Mouse (Mus musculus) embryonic facial prominence, embryonic 14.5 days (tissue): Measurements from ENCODE around the gene Hist1h3d. TPM values are rescaled to one million over a fixed set of nuclear protein-coding genes. Genes with fewer than 3 reads are reported as not detected.
"Not testable (repeated sequence)": the region's sequence is repeated elsewhere in the genome, so short reads cannot be mapped to it uniquely, and the experiment has no call there.

ENCODE experiments used
- ATAC-seq: fragments of 200-750 bp; cut with Nextera tagmentation; 2 replicates; pipeline ENCODE4 v1.8.0; 2017; ENCODE audit warnings: low read depth, moderate number of reproducible peaks, moderate TSS enrichment
- DNase-seq: peaks from one replicate; pipeline ENCODE4 v3.0.0-alpha.2; 2015; ENCODE audit warnings: low spot score
- H3K27ac ChIP-seq: fragments of 300-500 bp; sonication (generic); replicated peaks from 2 replicates; pipeline ENCODE4 v1.5.1; 2014; ENCODE audit warnings: low read depth, mild to moderate bottlenecking, low read length, moderate library complexity
- H3K27me3 ChIP-seq: fragments of 300-500 bp; sonication (generic); replicated peaks from 2 replicates; pipeline ENCODE4 v1.6.1; 2014; ENCODE audit warnings: low read length; ENCODE audit not compliant: control insufficient read depth, insufficient read depth
- H3K36me3 ChIP-seq: fragments of 300-500 bp; sonication (generic); 2 replicates; pipeline ENCODE4 v1.6.1; 2014; ENCODE audit warnings: low read length, mixed read lengths; ENCODE audit not compliant: control insufficient read depth, insufficient read depth
- H3K4me1 ChIP-seq: fragments of 300-500 bp; sonication (generic); 2 replicates; pipeline ENCODE4 v1.6.1; 2014; ENCODE audit warnings: antibody characterized with exemption, low read length; ENCODE audit not compliant: control insufficient read depth, insufficient read depth
- H3K4me2 ChIP-seq: fragments of 300-500 bp; sonication (generic); 2 replicates; pipeline ENCODE4 v1.6.1; 2014; ENCODE audit warnings: low read depth, mild to moderate bottlenecking, low read length, moderate library complexity, mixed read lengths
- H3K4me3 ChIP-seq: fragments of 300-500 bp; sonication (generic); 2 replicates; pipeline ENCODE4 v1.5.1; 2014; ENCODE audit warnings: low read depth, mild to moderate bottlenecking, low read length
- H3K9ac ChIP-seq: fragments of 300-500 bp; sonication (generic); 2 replicates; pipeline ENCODE4 v1.6.1; 2014; ENCODE audit warnings: low read depth, mild to moderate bottlenecking, low read length, moderate library complexity, mixed read lengths
- H3K9me3 ChIP-seq: fragments of 300-500 bp; sonication (generic); 2 replicates; pipeline ENCODE4 v1.6.1; 2016; ENCODE audit warnings: low read length; ENCODE audit not compliant: control insufficient read depth
- WGBS: fragments of 180-500 bp; shearing (Covaris S2); extraction: QIAGEN DNeasy Blood & Tissue Kit; methylation state at CpG from one replicate; pipeline ENCODE4 v1.1.7; 2014; 5-methylcytosine and 5-hydroxymethylcytosine counted together
- polyA plus RNA-seq: library from polyadenylated mRNA; unstranded; fragments of >200 nt; fragmentation: Nextera tagmentation; extraction: Ambion mirVana; gene quantifications from 2 replicates; pipeline ENCODE4 v1.2.1, GENCODE M21; 2014

The Hist1h3d gene
- polyA plus RNA-seq, 1 experiment from 2014 or later: 5.2 TPM

- 15% methylated on average over 2 of the region's 2 CpGs for WGBS
- not testable (repeated sequence) for H3K4me3 ChIP-seq, H3K36me3 ChIP-seq, H3K9me3 ChIP-seq, H3K4me1 ChIP-seq, H3K27me3 ChIP-seq, ATAC-seq
- Histone ChIP-seq H3K9ac (0 out of 2 replicates have a peak overlapping the region, but pooled peaks have one; percentile 34), H3K27ac (peak overlapping the region; percentile 28; the same call in 1 of the 2 replicates), H3K4me2 (peak overlapping the region; percentile 29)
- peak; percentile 12 for DNase-seq
Measured at GRCm38 (mm10) chr13:23560699-23561098, 14.9 kb upstream of the Hist1h3d start.

DNA sequence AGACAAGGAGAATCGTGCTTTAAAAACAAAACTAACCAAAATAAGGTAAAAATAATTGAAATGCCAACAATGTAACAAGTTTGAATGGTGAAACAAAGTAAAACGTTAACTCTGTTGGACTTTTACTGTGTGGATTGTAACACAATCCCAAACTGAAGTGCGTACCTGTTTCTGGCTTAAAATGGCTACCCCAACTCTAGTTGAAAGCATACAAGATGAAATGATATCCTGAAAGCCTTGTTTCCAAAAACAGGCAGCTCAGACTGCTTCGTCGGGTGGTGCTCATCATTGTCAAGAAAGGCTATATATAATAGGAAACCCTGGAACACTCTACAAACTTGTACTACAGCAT lies 14.1 kb upstream of the Hist1h3d start:
- not testable (repeated sequence) for DNase-seq, H3K9me3 ChIP-seq, ATAC-seq, H3K4me1 ChIP-seq, H3K27me3 ChIP-seq, H3K36me3 ChIP-seq
- Histone ChIP-seq H3K27ac (peak overlapping the region; percentile 98), H3K9ac (peak overlapping the region; percentile 63), H3K4me3 (peak overlapping the region; percentile 42), H3K4me2 (peak overlapping the region; percentile 70)
- WGBS: 4% methylated on average over 2 of the region's 5 CpGs

DNA sequence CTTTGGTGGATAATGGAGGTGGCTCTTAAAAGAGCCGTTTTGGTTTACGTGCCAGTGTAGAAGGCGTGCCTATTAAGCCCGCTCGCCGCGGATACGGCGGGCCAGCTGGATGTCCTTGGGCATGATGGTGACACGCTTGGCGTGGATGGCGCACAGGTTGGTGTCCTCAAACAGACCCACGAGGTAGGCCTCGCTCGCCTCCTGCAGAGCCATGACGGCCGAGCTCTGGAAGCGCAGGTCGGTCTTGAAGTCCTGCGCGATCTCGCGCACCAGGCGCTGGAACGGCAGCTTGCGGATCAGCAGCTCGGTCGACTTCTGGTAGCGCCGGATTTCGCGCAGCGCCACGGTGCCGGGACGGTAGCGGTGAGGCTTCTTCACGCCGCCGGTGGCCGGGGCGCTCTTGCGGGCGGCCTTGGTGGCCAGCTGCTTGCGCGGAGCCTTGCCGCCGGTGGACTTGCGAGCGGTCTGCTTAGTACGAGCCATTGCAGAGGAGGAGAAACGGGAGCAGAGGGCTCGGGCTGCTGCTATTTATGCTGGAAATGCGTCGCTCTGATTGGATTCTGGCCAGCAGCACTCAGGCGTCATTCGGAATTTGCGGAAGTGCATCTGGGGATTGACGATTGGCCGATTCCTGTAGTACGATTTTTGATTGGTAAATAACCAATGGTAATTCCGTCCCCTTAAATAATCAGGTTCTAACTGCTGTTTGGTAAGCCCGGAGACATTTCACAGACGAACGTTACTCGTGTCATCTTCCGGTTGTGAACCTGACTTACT lies 13.5 kb upstream of the Hist1h3d start, which contains the start of gene Hist1h3e:
Gene Hist1h3e, minus strand, starts transcription at position 487 of the 777 bp plus-strand sequence.
- DNase-seq (peak; percentile 99), ATAC-seq (peak; percentile 93)
- not testable (repeated sequence) for H3K36me3 ChIP-seq, H3K4me1 ChIP-seq, H3K9me3 ChIP-seq, H3K27me3 ChIP-seq
- Histone ChIP-seq H3K4me3 (peak within 1 kb of the TSS; percentile 42), H3K9ac (peak within 1 kb of the TSS; percentile 63), H3K4me2 (peak within 1 kb of the TSS; percentile 70), H3K27ac (peak within 1 kb of the TSS; percentile 98)
- 0% methylated on average over 35 of the region's 67 CpGs for WGBS

DNA sequence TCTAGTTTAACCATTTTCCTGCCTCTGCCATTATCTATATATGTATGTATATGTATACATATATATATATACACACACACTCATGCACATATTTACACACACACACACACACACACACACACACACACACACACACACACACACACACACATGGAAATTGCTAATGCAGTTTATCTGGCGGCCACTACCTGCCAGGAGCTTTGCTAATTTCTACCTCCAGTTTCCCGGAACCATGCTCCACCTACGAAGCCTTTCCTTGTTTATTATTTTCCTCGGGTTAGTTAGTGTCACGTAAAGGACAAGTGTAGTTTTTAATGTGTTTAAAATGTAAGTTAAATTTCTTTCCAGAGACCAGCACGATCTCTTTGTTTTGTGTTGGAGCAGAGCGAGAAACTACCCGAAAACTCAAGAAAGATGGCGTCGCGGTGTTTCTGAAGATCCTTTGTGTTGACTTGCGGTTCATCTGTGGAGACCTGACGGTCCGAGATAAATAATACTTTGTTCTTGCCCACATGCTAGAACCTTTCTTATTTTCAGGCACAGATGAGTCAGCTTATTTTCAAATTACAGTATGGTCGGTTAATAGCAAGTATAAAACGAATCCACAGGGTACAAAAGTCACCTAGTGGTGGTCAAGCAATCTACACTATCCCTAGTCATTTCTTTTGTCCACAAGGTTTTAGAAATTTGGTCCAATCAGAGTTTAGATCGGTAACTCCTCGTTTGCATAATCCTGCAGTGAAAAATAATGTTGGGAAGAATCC lies 12.7 kb upstream of the Hist1h3d start:
- H3K9ac ChIP-seq: peak overlapping the region; percentile 63
- no peaks in the 10 kb centered on the region for H3K36me3 ChIP-seq
- WGBS: 3% methylated on average over 18 of the region's 18 CpGs
- peak overlapping the region; percentile 98 for H3K27ac ChIP-seq
- H3K4me2 ChIP-seq: peak overlapping the region; percentile 70
- no peaks in the 10 kb centered on the region for H3K27me3 ChIP-seq
- peak overlapping the region; percentile 42 for H3K4me3 ChIP-seq
- no peaks in the 10 kb centered on the region for H3K9me3 ChIP-seq
- ATAC-seq (peak; percentile 45), DNase-seq (peak; percentile 91)
- no peaks in the 10 kb centered on the region for H3K4me1 ChIP-seq

- ATAC-seq: no peak
- H3K27ac ChIP-seq: peak overlapping the region; percentile 98
- no peak overlapping the region for H3K4me3 ChIP-seq
- H3K9ac ChIP-seq: no peak overlapping the region
- no peaks in the 10 kb centered on the region for H3K27me3 ChIP-seq
- H3K4me2 ChIP-seq: no peak overlapping the region
- no peaks in the 10 kb centered on the region for H3K9me3 ChIP-seq
- no peak for DNase-seq
- H3K4me1 ChIP-seq: no peaks in the 10 kb centered on the region
- 89% methylated on average over 2 of the region's 2 CpGs for WGBS
- H3K36me3 ChIP-seq: no peaks in the 10 kb centered on the region
Measured at GRCm38 (mm10) chr13:23564482-23564881, 11.1 kb upstream of the Hist1h3d start.

DNA sequence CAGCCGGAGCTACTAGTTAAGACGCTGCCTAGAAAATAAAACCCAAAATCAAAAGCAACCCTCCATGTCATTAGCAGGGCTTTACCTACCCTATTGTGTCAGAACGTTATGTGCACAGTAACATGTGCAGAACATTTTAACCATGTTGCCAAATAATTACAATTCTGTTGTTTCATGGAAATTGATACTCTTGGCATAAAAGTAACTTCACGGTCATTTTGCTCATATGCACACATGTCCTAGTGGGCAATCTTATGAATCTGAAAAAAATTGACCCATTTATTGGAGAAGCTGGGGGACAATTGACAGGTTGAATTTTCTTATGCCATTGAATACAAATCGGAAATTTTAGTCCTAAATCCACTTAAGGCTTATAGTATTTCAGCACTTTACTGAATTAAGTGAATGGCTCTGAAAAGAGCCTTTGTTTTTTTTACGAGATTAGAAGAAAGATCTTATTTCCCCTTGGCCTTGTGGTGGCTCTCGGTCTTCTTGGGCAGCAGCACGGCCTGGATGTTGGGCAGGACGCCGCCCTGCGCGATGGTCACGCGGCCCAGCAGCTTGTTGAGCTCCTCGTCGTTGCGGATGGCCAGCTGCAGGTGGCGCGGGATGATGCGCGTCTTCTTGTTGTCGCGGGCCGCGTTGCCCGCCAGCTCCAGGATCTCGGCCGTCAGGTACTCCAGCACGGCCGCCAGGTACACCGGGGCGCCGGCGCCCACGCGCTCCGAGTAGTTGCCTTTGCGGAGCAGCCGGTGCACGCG lies 5.1 kb upstream of the Hist1h3d start:
- peak overlapping the region; percentile 94 for H3K27ac ChIP-seq
- not testable (repeated sequence) for H3K4me1 ChIP-seq, H3K36me3 ChIP-seq, H3K9me3 ChIP-seq, H3K27me3 ChIP-seq
- 2% methylated on average over 11 of the region's 41 CpGs for WGBS
- peak; percentile 58 for DNase-seq
- peak; percentile 2; the same call in 1 of the 2 replicates for ATAC-seq
- H3K4me3 ChIP-seq: peak overlapping the region; percentile 52
- peak overlapping the region; percentile 57 for H3K9ac ChIP-seq
- peak overlapping the region; percentile 75 for H3K4me2 ChIP-seq

DNA sequence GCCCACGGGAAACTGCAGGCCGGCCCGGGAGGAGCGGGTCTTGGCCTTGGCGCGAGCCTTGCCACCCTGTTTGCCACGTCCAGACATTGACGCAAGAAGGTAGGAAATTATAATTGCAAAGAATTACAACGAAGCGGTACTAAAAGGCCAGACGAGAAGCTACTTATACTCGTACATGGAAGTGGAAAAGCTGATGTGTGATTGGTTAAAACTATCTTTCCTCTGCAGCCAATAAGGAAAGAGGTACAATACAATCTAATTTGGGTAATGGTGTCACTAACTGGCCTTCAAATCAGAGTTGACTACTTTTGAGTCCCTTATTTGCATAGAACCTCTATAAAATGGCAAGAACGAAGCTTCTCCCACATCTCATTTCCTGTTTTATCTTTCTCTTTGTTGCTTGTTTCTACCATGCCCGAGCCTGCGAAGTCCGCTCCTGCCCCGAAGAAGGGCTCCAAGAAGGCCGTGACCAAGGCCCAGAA lies 4.5 kb upstream of the Hist1h3d start, which contains the start of the genes Hist1h2ae and Hist1h2bg:
Gene Hist1h2ae, minus strand, starts transcription at position 199 of the 482 bp plus-strand sequence.
Gene Hist1h2bg, plus strand, starts transcription at position 375 of the 482 bp plus-strand sequence.
- H3K9me3 ChIP-seq: no peaks in the 10 kb centered on the region
- no peaks in the 10 kb centered on the region for H3K27me3 ChIP-seq
- under 1% methylated on average over 18 of the region's 18 CpGs for WGBS
- peak within 1 kb of the TSS; percentile 75 for H3K4me2 ChIP-seq
- H3K9ac ChIP-seq: peak within 1 kb of the TSS; percentile 76
- peak within 1 kb of the TSS; percentile 95 for H3K27ac ChIP-seq
- peak; percentile 98 for DNase-seq
- 0 out of 2 replicates have a peak, but pooled peaks cover 4% of the 10 kb centered on the region for H3K4me1 ChIP-seq
- ATAC-seq: peak; percentile 90
- no peaks in the 10 kb centered on the region for H3K36me3 ChIP-seq
- peak within 1 kb of the TSS; percentile 52 for H3K4me3 ChIP-seq
